Mouse (Mus musculus) bone marrow, adult 2 months (tissue): Measurements from ENCODE around the gene Pdzd8.

ENCODE experiments used
- CTCF ChIP-seq: fragments of 200-500 bp; IDR thresholded peaks from 2 replicates; pipeline ENCODE4 v1.5.1; 2011; ENCODE audit warnings: low read length, control low read depth; ENCODE audit not compliant: control insufficient read depth, insufficient read depth
- POLR2A ChIP-seq: fragments of 200-500 bp; IDR thresholded peaks from 2 replicates; pipeline ENCODE4 v1.6.1; 2011; ENCODE audit warnings: low read depth, mild to moderate bottlenecking, control low read depth, low read length, borderline replicate concordance; ENCODE audit not compliant: control insufficient read depth

- TF ChIP-seq CTCF: no peak
- no peak for TF ChIP-seq POLR2A
These were observed 23.6 kb downstream of the Pdzd8 start, which contains the start of gene Rps12-ps3 for GRCm38 (mm10) chr19:59321990-59322389.
